11 mouse cellular contexts compared by ENCODE assay signal in genomic region chr11:117860601-117861000, GRCm38 (mm10). TPM values are rescaled to one million over a fixed set of nuclear protein-coding genes. Genes with fewer than 3 reads are reported as not detected.
A peak's percentile ranks its signal among the peaks of the same experiment; 100 is the strongest.
DNase-seq lines count a peak whose midpoint lies in the region; ATAC-seq and TF ChIP-seq lines count a peak whose summit lies in the region.
"Had no signal": no experiment of that assay in that cellular context is flagged by ENCODE, and none has a peak within 500 bp of the region (broad histone marks: within the 10 kb centered on the region; RNA-seq: fewer than 3 reads in every experiment).

Gene Tmem235, plus strand, starts transcription at chr11:117860752.

- peak within 1 kb of the TSS; percentile 15; the same call in 1 of the 2 replicates for H3K4me3 ChIP-seq in heart, embryonic 15.5 days
- H3K4me3 ChIP-seq in E14TG2a.4 (replicated peaks; ENCODE audit: low read length) = peak within 1 kb of the TSS; percentile 67
- H3K4me3 ChIP-seq in embryonic facial prominence, embryonic 15.5 days (replicated peaks) = 0 out of 2 replicates have a peak within 1 kb of the TSS, but pooled peaks have one; percentile 1
- H3K4me3 ChIP-seq in limb, embryonic 12.5 days (replicated peaks) = peak within 1 kb of the TSS; percentile 11

- no peak within 1 kb of the TSS for H3K9ac ChIP-seq in heart, embryonic 15.5 days
- no peak within 1 kb of the TSS for H3K9ac ChIP-seq in embryonic facial prominence, embryonic 15.5 days
- peak within 1 kb of the TSS; percentile 23; the same call in 1 of the 2 replicates for H3K9ac ChIP-seq in limb, embryonic 12.5 days (replicated peaks)

- no peak for DNase-seq in heart, postnatal 4 days
- DNase-seq in cerebellum, adult 8-10 months = no peak
- no peak for DNase-seq in adrenal gland, postnatal 14 days
- no peak for DNase-seq in adrenal gland, postnatal 25 days
- DNase-seq: adrenal gland, postnatal 10 days; embryo, embryonic 11 days had no signal

- no peaks in the 10 kb centered on the region for H3K9me3 ChIP-seq in heart, embryonic 15.5 days (replicated peaks)
- peaks cover 10% of the 10 kb centered on the region for H3K9me3 ChIP-seq in E14TG2a.4 (ENCODE audit: low read length)
- no peaks in the 10 kb centered on the region for H3K9me3 ChIP-seq in embryonic facial prominence, embryonic 15.5 days (replicated peaks)
- no peaks in the 10 kb centered on the region for H3K9me3 ChIP-seq in limb, embryonic 12.5 days

- peaks cover 4% of the 10 kb centered on the region for H3K4me1 ChIP-seq in heart, embryonic 15.5 days (replicated peaks)
- H3K4me1 ChIP-seq in E14TG2a.4 (replicated peaks; ENCODE audit: low read depth, low read length) = peaks cover 96% of the 10 kb centered on the region
- peaks cover 8% of the 10 kb centered on the region for H3K4me1 ChIP-seq in embryonic facial prominence, embryonic 15.5 days
- H3K4me1 ChIP-seq in limb, embryonic 12.5 days (replicated peaks) = peaks cover 14% of the 10 kb centered on the region

- WGBS in heart, embryonic 15.5 days = 3% methylated on average over 23 of the region's 23 CpGs
- 4% methylated on average over 23 of the region's 23 CpGs for WGBS in embryonic facial prominence, embryonic 15.5 days
- WGBS in limb, embryonic 12.5 days = 3% methylated on average over 23 of the region's 23 CpGs

- no peak for ATAC-seq in heart, embryonic 15.5 days (replicated peaks; ENCODE audit: insufficient number of reproducible peaks, insufficient read depth, low FRiP score, low read depth)
- no peak for ATAC-seq in embryonic facial prominence, embryonic 15.5 days (ENCODE audit: insufficient number of reproducible peaks, low FRiP score, low TSS enrichment, low read depth)
- ATAC-seq in limb, embryonic 12.5 days (ENCODE audit: insufficient number of reproducible peaks, insufficient read depth, low FRiP score, low TSS enrichment, low read depth) = no peak

- H3K4me2 ChIP-seq in heart, embryonic 15.5 days = peak within 1 kb of the TSS; percentile 36
- H3K4me2 ChIP-seq in embryonic facial prominence, embryonic 15.5 days (replicated peaks) = peak within 1 kb of the TSS; percentile 28; the same call in 1 of the 2 replicates
- H3K4me2 ChIP-seq in limb, embryonic 12.5 days = peak within 1 kb of the TSS; percentile 30

- H3K27me3 ChIP-seq in heart, embryonic 15.5 days = peaks cover 60% of the 10 kb centered on the region
- peaks cover 53% of the 10 kb centered on the region for H3K27me3 ChIP-seq in E14TG2a.4 (ENCODE audit: insufficient read depth, low read length)
- H3K27me3 ChIP-seq in embryonic facial prominence, embryonic 15.5 days = peaks cover 36% of the 10 kb centered on the region
- H3K27me3 ChIP-seq in limb, embryonic 12.5 days = peaks cover 67% of the 10 kb centered on the region

- TF ChIP-seq CTCF in E14TG2a.4 (conservative IDR thresholded peaks at IDR 0.05; ENCODE audit: low read length) = no peak

- no peak within 1 kb of the TSS for H3K27ac ChIP-seq in heart, embryonic 15.5 days
- H3K27ac ChIP-seq in embryonic facial prominence, embryonic 15.5 days (replicated peaks) = no peak within 1 kb of the TSS
- H3K27ac ChIP-seq in limb, embryonic 12.5 days = no peak within 1 kb of the TSS

- peaks cover 18% of the 10 kb centered on the region for H3K36me3 ChIP-seq in heart, embryonic 15.5 days
- H3K36me3 ChIP-seq in E14TG2a.4 (ENCODE audit: insufficient read depth, low read length) = peaks cover 35% of the 10 kb centered on the region
- H3K36me3 ChIP-seq in embryonic facial prominence, embryonic 15.5 days = peaks cover 23% of the 10 kb centered on the region
- peaks cover 23% of the 10 kb centered on the region for H3K36me3 ChIP-seq in limb, embryonic 12.5 days

RNA-seq across cellular contexts. Expression of gene Tmem235, which starts in this region (rescaled TPM):
- polyA plus RNA-seq in heart, embryonic 15.5 days (2015; fragmentation: Nextera tagmentation; extraction: Ambion mirVana) = not detected in 2 replicates
- total RNA-seq in heart, postnatal 4 days (2021) = under 1 TPM in 1 of 2 experiments, not detected in 1; 0.18 TPM
- not detected in 2 replicates for polyA plus RNA-seq in embryonic facial prominence, embryonic 15.5 days (2015; fragmentation: Nextera tagmentation; extraction: Ambion mirVana)
- polyA plus RNA-seq in limb, embryonic 12.5 days (2016; fragmentation: Nextera tagmentation; extraction: Ambion mirVana) = not detected in 2 replicates
- total RNA-seq in adrenal gland, postnatal 14 days (2021) = not detected in 2 replicates
- not detected in 2 replicates for total RNA-seq in adrenal gland, postnatal 25 days (2021)
- total RNA-seq: adrenal gland, postnatal 10 days had no signal
- polyA plus RNA-seq: gonadal fat pad, adult 2 months had no signal

Comparison
In these comparisons a context has a peak if more than half of its experiments do, and no peak if none do; other contexts are left out.
1. H3K4me3 ChIP-seq: peak in every context shown above with its lines; median percentile 67 in E14TG2a.4; 15 in heart, embryonic 15.5 days; 11 in limb, embryonic 12.5 days; 1 in embryonic facial prominence, embryonic 15.5 days.